Mouse (Mus musculus) ES-E14 (cell line): ENCODE data around the gene Fuom. TPM values are rescaled to one million over a fixed set of nuclear protein-coding genes. Genes with fewer than 3 reads are reported as not detected.
A peak's percentile ranks its signal among the peaks of the same experiment; 100 is the strongest.

Experiments used
- DNase-seq: peaks from one replicate; pipeline ENCODE4 v3.0.0-alpha.2; 2013; ENCODE audit warnings: low read depth, low spot score
- H3K27ac ChIP-seq: 2 replicates; pipeline ENCODE4 v1.5.1; 2012; ENCODE audit warnings: low read depth, mild to moderate bottlenecking, low read length, moderate library complexity, mixed read lengths; ENCODE audit not compliant: poor library complexity, insufficient read depth, severe bottlenecking
- H3K36me3 ChIP-seq: 2 replicates; pipeline ENCODE4 v1.6.1; 2012; ENCODE audit warnings: mild to moderate bottlenecking, low read length, moderate library complexity, mixed read lengths; ENCODE audit not compliant: control insufficient read depth, poor library complexity, insufficient read depth, severe bottlenecking
- H3K4me1 ChIP-seq, 2 experiments: fragments of 150-350 bp in 1 of 2; sonication (generic) in 1 of 2; 2 replicates each; pipeline ENCODE4 v1.6.1; 2012; ENCODE audit warnings: low read length in 2 of 2, mild to moderate bottlenecking in 1 of 2, mixed read lengths in 1 of 2; ENCODE audit not compliant: control insufficient read depth in 2 of 2, insufficient read depth in 2 of 2, poor library complexity in 1 of 2
- H3K4me3 ChIP-seq, 2 experiments: fragments of 150-350 bp in 1 of 2; sonication (generic) in 1 of 2; 2 replicates each; pipeline ENCODE4 v1.5.1; 2012; ENCODE audit warnings: low read length in 2 of 2, low read depth in 1 of 2, mild to moderate bottlenecking in 1 of 2, mixed read lengths in 1 of 2; ENCODE audit not compliant: insufficient read depth in 1 of 2, poor library complexity in 1 of 2, severe bottlenecking in 1 of 2
- H3K9ac ChIP-seq: 2 replicates; pipeline ENCODE4 v1.6.1; 2012; ENCODE audit warnings: low read depth, mild to moderate bottlenecking, low read length, mixed read lengths; ENCODE audit not compliant: poor library complexity, insufficient read depth, severe bottlenecking
- H3K9me3 ChIP-seq: fragments of 150-350 bp; sonication (generic); 2 replicates; pipeline ENCODE4 v1.6.1; 2012; ENCODE audit warnings: low read depth, mild to moderate bottlenecking, low read length; ENCODE audit not compliant: control insufficient read depth, insufficient read depth
- CHD2 ChIP-seq: IDR thresholded peaks from 2 replicates; pipeline ENCODE4 v1.6.1; 2014; ENCODE audit warnings: mild to moderate bottlenecking, low read depth, low read length, inconsistent platforms
- HCFC1 ChIP-seq: IDR thresholded peaks from 2 replicates; pipeline ENCODE4 v1.6.1; 2012; ENCODE audit warnings: low read length, inconsistent platforms, borderline replicate concordance; ENCODE audit not compliant: insufficient read depth
- MAFK ChIP-seq: IDR thresholded peaks from 2 replicates; pipeline ENCODE4 v1.6.1; 2014; ENCODE audit warnings: mild to moderate bottlenecking, low read depth, low read length, inconsistent platforms; ENCODE audit not compliant: insufficient read depth
- ZC3H11A ChIP-seq: IDR thresholded peaks from 2 replicates; pipeline ENCODE4 v1.6.1; 2012; ENCODE audit warnings: low read depth, mild to moderate bottlenecking, inconsistent platforms, low read length, borderline replicate concordance
- ZNF384 ChIP-seq: IDR thresholded peaks from 2 replicates; pipeline ENCODE4 v1.6.1; 2012; ENCODE audit warnings: low read depth, low read length, inconsistent platforms
- in situ Hi-C, 2 experiments: fragments of 600-800 bp; cut with MboI; formaldehyde crosslinking; loops; one replicate each; pipeline ENCODE4 v1.15.1; 2025; ENCODE audit warnings: low sequenced_read_pairs in 2 of 2, inconsistent platforms in 1 of 2; ENCODE audit not compliant: unreplicated experiment in 2 of 2
- total RNA-seq: library from RNA; depleted of rRNA; stranded (reverse); fragments of 300-350 nt; gene quantifications from 2 replicates; pipeline ENCODE4 v1.2.3, GENCODE M21; 2012

Gene Fuom
- total RNA-seq, 1 experiment = 6.6 TPM

GRCm38 (mm10) chr7:140092924-140093528 is 9.2 kb downstream of the Fuom start, which contains the start of gene Prap1:
TSS of gene Prap1 (plus strand) at chr7:140093395.
- Histone ChIP-seq H3K9me3 (no peaks in the 10 kb centered on the region), H3K4me3 (no peak within 1 kb of the TSS), H3K27ac (no peak within 1 kb of the TSS), H3K9ac (no peak within 1 kb of the TSS), H3K36me3 (no peaks in the 10 kb centered on the region), H3K4me1 (no peaks in the 10 kb centered on the region)
- in situ Hi-C loops = no loop called here
- DNase-seq = no peak
- TF ChIP-seq HCFC1 = no peak
- TF ChIP-seq ZNF384 = no peak
- no peak for TF ChIP-seq CHD2
- TF ChIP-seq MAFK = no peak
- TF ChIP-seq ZC3H11A = no peak

- in situ Hi-C loops = no loop called here
- no peak for DNase-seq
- Histone ChIP-seq H3K9ac (no peak overlapping the region), H3K27ac (no peak overlapping the region), H3K4me1 (peaks cover 0 to 2% of the 10 kb centered on the region in 2 experiments; a peak in 1 of 4 replicates), H3K36me3 (no peaks in the 10 kb centered on the region), H3K9me3 (no peaks in the 10 kb centered on the region), H3K4me3 (no peak overlapping the region)
- TF ChIP-seq CHD2 (no peak), ZC3H11A (no peak), HCFC1 (no peak), MAFK (no peak), ZNF384 (no peak)
Observed at GRCm38 (mm10) chr7:140090601-140091000, 11.6 kb downstream of the Fuom start.

- no peaks in the 10 kb centered on the region for H3K9me3 ChIP-seq
- H3K4me1 ChIP-seq = peaks cover 0 to 2% of the 10 kb centered on the region in 2 experiments; a peak in 1 of 4 replicates
- TF ChIP-seq CHD2 (no peak), ZC3H11A (no peak), MAFK (no peak), HCFC1 (no peak), ZNF384 (no peak)
- H3K27ac ChIP-seq = no peak within 1 kb of the TSS
- H3K4me3 ChIP-seq = no peak within 1 kb of the TSS
- DNase-seq = peak; percentile 71
- in situ Hi-C loops = loop anchor here in 1 of 2 experiments (5.0 kb wide), 1 partner anchor 60 kb away; no protein-coding TSS in a partner anchor
- no peak within 1 kb of the TSS for H3K9ac ChIP-seq
- no peaks in the 10 kb centered on the region for H3K36me3 ChIP-seq
Observed at GRCm38 (mm10) chr7:140082242-140082678, 20.0 kb downstream of the Fuom start, which contains the start of gene Caly. TSS of gene Caly (minus strand) at chr7:140082548.

- Histone ChIP-seq H3K27ac (no peak overlapping the region), H3K4me3 (no peak overlapping the region), H3K9me3 (no peaks in the 10 kb centered on the region), H3K36me3 (no peaks in the 10 kb centered on the region), H3K9ac (no peak overlapping the region), H3K4me1 (peaks cover 0 to 2% of the 10 kb centered on the region in 2 experiments; a peak in 1 of 4 replicates)
- in situ Hi-C loops = loop anchor here in 1 of 2 experiments (5.0 kb wide), 1 partner anchor 61 kb away; no protein-coding TSS in a partner anchor
- DNase-seq = no peak
- TF ChIP-seq HCFC1 (no peak), CHD2 (no peak), MAFK (no peak), ZC3H11A (no peak), ZNF384 (no peak)
Observed at GRCm38 (mm10) chr7:140081408-140082241, 20.6 kb downstream of the Fuom start.
